Mouse (Mus musculus) forelimb bud, embryonic 11.5 days (tissue): Measurements from ENCODE around the gene Trim56.
"Not testable (repeated sequence)": the region's sequence is repeated elsewhere in the genome, so short reads cannot be mapped to it uniquely, and the experiment has no call there.

Source experiments
- DNase-seq: peaks from one replicate; pipeline ENCODE4 v3.0.0-alpha.2; 2012; ENCODE audit warnings: low read depth, low spot score

Gene Trim56

GRCm38 (mm10) chr5:137115866-137116847 is at the start of gene Trim56:
Gene Trim56, minus strand, starts transcription at chr5:137116209.
- peak; percentile 33 for DNase-seq

GRCm38 (mm10) chr5:137161853-137162252 is 45.8 kb upstream of the Trim56 start:
- no peak for DNase-seq

- DNase-seq = no peak
Measured at GRCm38 (mm10) chr5:137159461-137159860, 43.5 kb upstream of the Trim56 start.

- DNase-seq = no peak
Measured at GRCm38 (mm10) chr5:137153289-137153688, 37.3 kb upstream of the Trim56 start.

DNA sequence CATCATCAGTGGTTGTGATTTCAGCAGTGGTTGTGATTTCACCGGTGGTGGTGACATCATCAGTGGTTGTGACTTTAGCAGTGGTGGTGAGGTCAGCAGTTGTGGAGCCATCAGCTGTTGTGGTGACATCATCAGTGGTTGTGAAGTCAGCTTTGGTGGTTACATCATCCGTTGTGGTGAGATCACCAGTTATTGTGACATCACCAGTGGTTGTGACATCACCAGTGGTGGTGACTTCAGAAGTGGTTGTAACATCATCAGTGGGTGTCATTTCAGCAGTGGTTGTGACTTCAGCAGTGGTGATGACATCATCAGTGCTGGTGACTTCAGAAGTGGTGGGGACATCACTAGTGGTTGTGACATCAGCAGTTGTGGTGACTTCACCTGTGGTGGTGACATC is 36.6 kb upstream of the Trim56 start:
- DNase-seq = no peak

DNA sequence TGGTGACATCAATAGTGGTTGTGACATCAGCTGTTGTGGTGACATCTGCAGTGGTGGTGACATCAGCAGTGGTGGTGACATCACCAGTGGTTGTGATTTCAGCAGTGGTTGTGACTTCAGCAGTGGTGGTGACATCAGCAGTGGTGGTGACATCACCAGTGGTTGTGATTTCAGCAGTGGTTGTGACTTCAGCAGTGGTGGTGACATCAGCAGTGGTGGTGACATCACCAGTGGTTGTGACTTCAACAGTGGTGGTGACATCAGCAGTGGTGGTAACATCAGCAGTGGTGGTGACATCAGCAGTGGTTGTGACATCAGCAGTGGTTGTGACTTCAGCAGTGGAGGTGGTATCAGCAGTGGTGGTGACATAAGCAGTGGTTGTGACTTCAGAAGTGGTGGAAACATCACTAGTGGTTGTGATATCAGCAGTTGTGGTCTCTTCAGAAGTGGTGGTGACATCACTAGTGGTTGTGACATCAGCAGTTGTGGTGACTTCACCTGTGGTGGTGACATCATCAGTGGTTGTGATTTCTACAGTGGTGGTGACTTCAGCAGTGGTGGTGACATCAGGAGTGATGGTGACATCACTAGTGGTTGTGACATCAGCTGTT is 33.4 kb upstream of the Trim56 start, which contains the start of gene Muc3:
TSS of gene Muc3 (minus strand) at position 51 of the 611 bp plus-strand sequence.
- not testable (repeated sequence) for DNase-seq

DNA sequence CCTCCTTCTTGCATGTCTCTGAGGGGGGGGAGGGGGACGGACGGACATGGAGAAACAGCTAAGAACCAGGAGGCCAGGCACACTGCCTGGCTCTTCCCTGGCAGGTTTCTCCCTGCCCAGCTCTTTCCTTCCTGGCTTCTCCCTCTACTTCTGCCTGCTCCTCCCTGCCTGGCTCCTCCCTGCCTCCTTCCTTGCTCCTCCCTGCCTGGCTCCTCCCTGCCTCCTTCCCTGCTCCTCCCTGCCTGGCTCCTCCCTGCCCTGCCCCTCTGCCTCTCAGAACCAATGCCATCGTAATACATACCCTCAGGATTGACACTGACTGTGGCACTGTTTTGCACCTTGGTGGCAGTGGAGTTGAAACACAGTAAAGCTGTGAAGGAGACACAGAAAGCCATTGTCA is 24.8 kb upstream of the Trim56 start:
- DNase-seq = no peak

DNA sequence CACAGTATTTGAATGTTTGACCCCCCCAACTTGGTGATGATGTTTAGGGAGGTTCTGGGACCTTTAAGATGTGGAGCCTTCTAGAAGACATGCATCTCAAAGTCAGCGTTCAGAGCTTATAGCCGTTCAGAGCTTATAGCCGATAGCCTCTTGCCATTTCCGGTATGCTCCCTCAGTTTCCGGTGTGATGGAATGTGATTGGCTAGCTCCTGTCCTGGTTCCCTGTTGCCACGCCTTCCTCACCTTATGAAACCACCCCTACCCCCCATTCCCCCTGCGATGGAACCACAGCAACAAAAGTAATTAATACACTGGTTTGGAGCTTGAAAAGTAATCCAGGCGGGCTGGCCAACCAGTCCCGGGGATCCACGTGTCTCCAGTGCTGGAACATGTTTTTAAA is 23.0 kb upstream of the Trim56 start:
- DNase-seq = no peak

GRCm38 (mm10) chr5:137134959-137135358 is 18.9 kb upstream of the Trim56 start:
- DNase-seq = peak; percentile 52

GRCm38 (mm10) chr5:137131490-137131889 is 15.5 kb upstream of the Trim56 start:
- peak; percentile 67 for DNase-seq

DNA sequence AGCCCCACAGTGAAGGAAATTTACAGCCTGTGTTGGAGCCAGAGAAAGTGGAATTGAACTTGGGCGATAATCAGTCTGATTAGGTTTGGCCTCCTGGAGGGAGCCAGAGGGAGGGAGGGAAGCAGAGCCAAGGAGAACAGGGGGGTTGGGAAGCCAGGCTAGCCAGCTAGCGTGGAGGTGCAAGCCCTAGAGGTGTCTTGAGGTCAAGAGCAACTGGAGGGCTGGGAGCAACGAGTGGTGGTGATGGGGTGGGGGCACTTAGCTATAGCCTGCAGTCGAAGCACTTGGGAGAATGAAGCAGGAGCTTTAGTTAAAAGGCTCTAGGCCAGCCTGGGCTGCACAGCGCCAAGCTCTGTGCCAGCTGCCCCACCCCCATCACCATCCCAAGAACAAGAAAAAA is 13.3 kb upstream of the Trim56 start:
- no peak for DNase-seq

DNA sequence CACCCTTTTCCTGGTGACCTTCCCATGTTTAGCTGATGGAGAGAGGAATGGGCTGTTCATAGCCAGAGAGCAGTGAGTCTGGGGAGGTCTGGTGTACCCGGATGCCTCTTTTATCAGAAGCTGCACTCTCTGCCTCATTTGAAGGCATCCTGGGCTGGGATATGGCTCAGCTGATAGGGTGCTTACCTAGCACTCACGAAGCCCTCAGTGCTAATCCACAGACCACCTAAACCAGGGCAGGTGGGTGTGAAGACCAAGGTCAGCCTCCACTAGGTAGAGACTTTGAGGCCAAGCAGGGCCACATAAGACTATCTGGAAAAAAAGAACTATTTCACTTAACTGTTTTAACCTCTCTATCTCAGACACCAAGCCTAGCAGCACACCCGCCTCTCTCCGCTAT is 7.5 kb upstream of the Trim56 start:
- DNase-seq = no peak

- peak; percentile 79 for DNase-seq
Measured at GRCm38 (mm10) chr5:137122686-137123193, 6.7 kb upstream of the Trim56 start.

DNA sequence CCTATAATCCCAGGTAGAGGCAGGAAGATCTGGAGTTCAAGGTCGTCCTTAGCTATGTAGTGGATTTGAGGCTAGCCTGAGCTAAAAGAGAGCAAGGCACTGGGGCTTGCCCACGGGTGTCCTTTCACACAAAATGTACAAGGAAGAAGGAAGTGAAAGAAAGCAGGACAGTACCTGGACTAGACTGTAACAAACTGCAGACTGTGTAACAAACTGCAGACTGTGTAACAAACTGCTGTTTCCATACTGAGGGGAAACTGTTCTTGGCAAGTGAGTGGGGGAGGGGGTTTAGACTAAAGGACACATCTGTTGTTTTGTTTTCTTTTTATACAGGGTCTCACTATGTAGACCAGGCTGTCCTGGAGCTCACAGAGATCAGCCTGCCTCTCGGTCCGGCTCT is 5.3 kb upstream of the Trim56 start:
- DNase-seq = no peak

GRCm38 (mm10) chr5:137118878-137119277 is 2.9 kb upstream of the Trim56 start:
- DNase-seq = no peak

GRCm38 (mm10) chr5:137117994-137118393 is 2.0 kb upstream of the Trim56 start:
- not testable (repeated sequence) for DNase-seq

DNA sequence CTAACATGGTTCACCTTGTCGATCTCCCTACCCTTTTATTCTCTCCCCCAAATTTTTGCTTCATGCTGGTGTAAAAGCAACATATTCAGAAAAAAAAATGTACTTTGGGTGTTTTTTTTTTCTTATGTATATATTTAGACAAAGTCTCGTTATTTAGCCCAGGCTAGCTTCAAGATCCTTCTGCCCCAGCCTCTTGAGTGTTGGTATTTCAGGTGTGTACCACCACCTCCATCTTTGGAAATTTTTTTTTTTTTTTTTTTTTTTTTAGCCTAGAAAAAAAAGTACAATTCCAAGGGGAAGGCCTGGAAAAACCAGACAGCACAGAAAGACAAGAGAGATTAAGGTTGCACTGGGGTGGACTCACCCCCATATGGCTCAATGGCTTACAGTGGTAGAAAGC is 978 bp upstream of the Trim56 start:
- no peak for DNase-seq

- no peak for DNase-seq
Measured at GRCm38 (mm10) chr5:137114891-137115561, 983 bp downstream of the Trim56 start.

- DNase-seq = no peak
Measured at GRCm38 (mm10) chr5:137111542-137112408, 4.2 kb downstream of the Trim56 start.

GRCm38 (mm10) chr5:137110863-137111262 is 5.1 kb downstream of the Trim56 start:
- DNase-seq = no peak
